ENCODE assay signal across 8 mouse cellular contexts in the genomic region with DNA sequence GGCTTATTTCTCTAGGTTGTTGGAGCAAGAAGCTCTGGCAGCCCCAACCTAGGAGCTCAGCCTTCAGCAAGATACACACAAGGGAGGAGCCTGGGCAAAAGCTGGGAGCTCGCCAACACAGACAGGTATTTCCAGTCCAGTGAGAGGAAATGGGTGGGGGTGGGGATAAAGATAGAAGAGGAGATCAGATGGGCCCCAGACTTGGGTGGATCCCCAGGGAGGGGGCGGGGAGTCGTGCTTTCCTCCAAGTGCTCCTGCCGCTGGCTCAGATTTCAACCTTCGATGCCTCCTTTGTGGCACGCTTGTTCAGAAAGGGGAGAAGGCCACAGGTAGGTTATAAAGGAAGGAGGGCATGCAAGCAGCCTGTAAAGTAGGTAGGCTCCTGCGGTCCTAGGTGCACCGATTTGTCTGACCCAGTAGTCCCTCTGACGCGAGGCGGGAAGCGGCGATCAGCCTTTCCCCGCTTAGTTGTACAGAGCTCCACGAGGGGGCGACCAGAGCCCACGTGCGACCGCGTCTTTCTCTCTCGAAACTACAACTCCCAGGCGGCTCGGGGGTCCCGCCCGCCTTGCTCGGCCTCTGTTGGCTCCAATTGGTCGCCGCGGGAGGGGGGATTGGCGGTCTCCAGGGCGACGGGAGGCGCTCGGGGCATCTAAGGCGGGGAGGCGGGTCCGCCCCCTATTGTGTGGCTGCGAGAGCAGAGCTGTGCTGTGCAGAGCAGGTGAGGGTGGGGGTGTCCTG. TPM values are rescaled to one million over a fixed set of nuclear protein-coding genes. Genes with fewer than 3 reads are reported as not detected.
A peak's percentile ranks its signal among the peaks of the same experiment; 100 is the strongest.
DNase-seq lines count a peak whose midpoint lies in the region; ATAC-seq and TF ChIP-seq lines count a peak whose summit lies in the region.

A gene (plus strand): TSS at position 249 of the 741 bp plus-strand sequence.

- H3K9ac ChIP-seq in lung, embryonic 15.5 days = peak within 1 kb of the TSS; percentile 43

- peak; percentile 30; the same call in 1 of the 2 replicates for ATAC-seq in G1E (ENCODE audit: extremely low read depth, insufficient number of reproducible peaks, low FRiP score, poor library complexity, severe bottlenecking)
- peak; percentile 95 for ATAC-seq in lung, embryonic 15.5 days (ENCODE audit: borderline replicate concordance, extremely low read depth, low FRiP score, low TSS enrichment)

- peak within 1 kb of the TSS; percentile 92 for H3K27ac ChIP-seq in hindbrain, embryonic 10.5 days
- peak within 1 kb of the TSS; percentile 92 for H3K27ac ChIP-seq in lung, embryonic 15.5 days
- no peak within 1 kb of the TSS for H3K27ac ChIP-seq in thymus, adult 2 months (ENCODE audit: control insufficient read depth, insufficient read depth, low read length)

- 0 out of 2 replicates have a peak, but pooled peaks have one; percentile 30 for TF ChIP-seq POLR2A in thymus, adult 2 months (IDR thresholded peaks at IDR 0.05; ENCODE audit: control insufficient read depth, extremely low read depth, insufficient read depth, low read length, poor library complexity)

- H3K4me1 ChIP-seq in G1E (ENCODE audit: insufficient read depth, low read depth, low read length) = no peaks in the 10 kb centered on the region
- H3K4me1 ChIP-seq in hindbrain, embryonic 10.5 days (replicated peaks) = peaks cover 56% of the 10 kb centered on the region
- peaks cover 33% of the 10 kb centered on the region for H3K4me1 ChIP-seq in lung, embryonic 15.5 days
- peaks cover 11% of the 10 kb centered on the region for H3K4me1 ChIP-seq in thymus, adult 2 months (replicated peaks; ENCODE audit: control insufficient read depth, insufficient read depth, low read length)

- peaks cover 29% of the 10 kb centered on the region for H3K27me3 ChIP-seq in G1E (ENCODE audit: insufficient read depth, low read length)
- peaks cover 20% of the 10 kb centered on the region for H3K27me3 ChIP-seq in hindbrain, embryonic 10.5 days (ENCODE audit: insufficient read depth, poor library complexity, severe bottlenecking)
- H3K27me3 ChIP-seq in lung, embryonic 15.5 days = no peaks in the 10 kb centered on the region
- no peaks in the 10 kb centered on the region for H3K27me3 ChIP-seq in thymus, adult 2 months (ENCODE audit: control insufficient read depth, insufficient read depth, low read length)

- WGBS in hindbrain, embryonic 10.5 days = under 1% methylated on average over 38 of the region's 38 CpGs
- WGBS in lung, embryonic 15.5 days = 0% methylated on average over 38 of the region's 38 CpGs
- under 1% methylated on average over 38 of the region's 38 CpGs for WGBS in thymus, adult 2 months

- no peak within 1 kb of the TSS for H3K4me3 ChIP-seq in G1E (ENCODE audit: low read depth, low read length)
- peak within 1 kb of the TSS; percentile 81 for H3K4me3 ChIP-seq in hindbrain, embryonic 10.5 days
- peak within 1 kb of the TSS; percentile 56 for H3K4me3 ChIP-seq in lung, embryonic 15.5 days
- H3K4me3 ChIP-seq in thymus, adult 2 months (ENCODE audit: control insufficient read depth, insufficient read depth, low read length) = peak within 1 kb of the TSS; percentile 26

- DNase-seq in G1E (ENCODE audit: low spot score) = no peak
- peak; percentile 66 for DNase-seq in cerebellum, adult 8-10 months
- peak; percentile 91 to 94 for DNase-seq in frontal cortex, adult 2 months (ENCODE audit: extremely low spot score in 1 of 2, low spot score in 1 of 2)
- DNase-seq in hindbrain, embryonic 10.5 days (ENCODE audit: low spot score) = peak; percentile 96
- DNase-seq in layer of hippocampus, adult 9-10 months (ENCODE audit: low spot score) = peak; percentile 61
- peak; percentile 89 for DNase-seq in ovary, adult 18-20 months (ENCODE audit: low spot score)
- peak; percentile 96 for DNase-seq in thymus, adult 2 months

- no peaks in the 10 kb centered on the region for H3K9me3 ChIP-seq in G1E (replicated peaks)
- H3K9me3 ChIP-seq in hindbrain, embryonic 10.5 days = no peaks in the 10 kb centered on the region
- H3K9me3 ChIP-seq in lung, embryonic 15.5 days = no peaks in the 10 kb centered on the region

- H3K36me3 ChIP-seq in G1E (replicated peaks) = no peaks in the 10 kb centered on the region
- H3K36me3 ChIP-seq in hindbrain, embryonic 10.5 days = peaks cover 15% of the 10 kb centered on the region
- H3K36me3 ChIP-seq in lung, embryonic 15.5 days = no peaks in the 10 kb centered on the region
- H3K36me3 ChIP-seq in thymus, adult 2 months (ENCODE audit: control insufficient read depth, insufficient read depth, low read length) = no peaks in the 10 kb centered on the region

- H3K4me2 ChIP-seq in lung, embryonic 15.5 days = peak within 1 kb of the TSS; percentile 76

- TF ChIP-seq CTCF in G1E (IDR thresholded peaks at IDR 0.05; ENCODE audit: low read depth, low read length) = no peak
- TF ChIP-seq CTCF in thymus, adult 2 months (IDR thresholded peaks at IDR 0.05; ENCODE audit: borderline replicate concordance, control insufficient read depth, extremely low read depth, insufficient read depth, low read length, poor library complexity) = peak; percentile 79; the same call in 1 of the 2 replicates

RNA-seq across cellular contexts. Expression of the gene that starts here (rescaled TPM):
- not detected in 2 replicates for total RNA-seq in G1E (2014; fragmentation: Nextera tagmentation)
- 0.12 and 0.38 TPM in 2 replicates for total RNA-seq in G1E (2017)
- polyA plus RNA-seq in G1E (2012) = not detected in 2 replicates
- 13.3 and 16.3 TPM in 2 replicates for polyA plus RNA-seq in frontal cortex, adult 2 months (2012; rRNA removed)
- polyA plus RNA-seq in hindbrain, embryonic 10.5 days (2016; fragmentation: Nextera tagmentation; extraction: Ambion mirVana) = 74.1 and 76.0 TPM in 2 replicates
- polyA plus RNA-seq in lung, embryonic 15.5 days (2015; fragmentation: Nextera tagmentation; extraction: Ambion mirVana) = 21.7 and 22.5 TPM in 2 replicates
- polyA plus RNA-seq in thymus, adult 2 months (2012; rRNA removed) = 16.4 and 20.3 TPM in 2 replicates

Comparison
In these comparisons a context has a peak if more than half of its experiments do, and no peak if none do; other contexts are left out.
1. RNA of the gene that starts here (polyA plus RNA-seq): 74.1 to 76.0 TPM in hindbrain, embryonic 10.5 days, 21.7 to 22.5 TPM in lung, embryonic 15.5 days, 16.4 to 20.3 TPM in thymus, adult 2 months and 13.3 to 16.3 TPM in frontal cortex, adult 2 months; not detected in G1E; every median in the first group is over 10 times any median in the second.
2. Peak in ATAC-seq in G1E; RNA of the gene not detected or under 1 TPM.